ENCODE assay signal across 10 mouse cellular contexts in the genomic region with DNA sequence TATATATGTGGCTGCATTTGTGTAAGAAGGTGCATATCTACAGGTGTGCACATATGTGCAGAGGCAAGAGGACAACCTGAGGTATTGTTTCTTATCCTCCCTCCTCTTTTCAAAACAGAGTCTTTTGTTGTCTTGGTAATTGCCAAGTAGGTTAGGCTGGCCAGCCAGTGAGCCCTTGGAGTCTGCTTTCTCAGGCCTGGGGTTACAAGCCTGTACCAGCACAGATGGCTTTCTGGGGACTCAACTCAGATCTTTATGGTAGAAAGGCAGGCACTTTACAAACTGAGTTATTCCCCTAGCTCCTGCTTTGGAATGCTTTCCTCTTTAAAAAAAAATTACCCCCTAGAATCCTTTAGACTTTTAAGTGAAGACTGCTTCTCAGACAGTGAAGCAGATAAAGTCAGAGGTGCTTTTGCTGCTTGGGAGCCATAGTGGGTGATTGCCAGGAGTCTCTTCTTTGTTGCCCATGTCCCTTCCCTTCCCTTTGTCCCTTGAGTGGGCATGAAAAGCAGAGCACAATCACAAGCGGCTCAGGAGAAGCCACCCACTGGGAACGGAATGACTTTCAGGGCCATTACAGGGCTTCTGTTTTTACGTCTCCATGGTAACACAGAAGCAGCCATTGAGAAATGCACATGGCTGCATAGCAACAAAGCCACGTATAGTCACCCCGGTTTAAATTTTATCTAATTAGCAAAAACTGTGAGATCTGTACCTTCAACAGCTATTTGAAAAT. TPM values are rescaled to one million over a fixed set of nuclear protein-coding genes. Genes with fewer than 3 reads are reported as not detected.
DNase-seq lines count a peak whose midpoint lies in the region; ATAC-seq and TF ChIP-seq lines count a peak whose summit lies in the region.
"Had no signal": no experiment of that assay in that cellular context is flagged by ENCODE, and none has a peak within 500 bp of the region (broad histone marks: within the 10 kb centered on the region; RNA-seq: fewer than 3 reads in every experiment).

No protein-coding gene starts in this region.

- TF ChIP-seq EP300 in lung, postnatal 0 days (IDR thresholded peaks at IDR 0.05) = no peak

- no peak overlapping the region for H3K9ac ChIP-seq in lung, postnatal 0 days (replicated peaks; ENCODE audit: low read depth)
- H3K9ac ChIP-seq in forebrain, embryonic 14.5 days (ENCODE audit: low read length) = no peak overlapping the region
- no peak overlapping the region for H3K9ac ChIP-seq in limb, embryonic 12.5 days (replicated peaks)

- H3K4me1 ChIP-seq in lung, postnatal 0 days (ENCODE audit: insufficient read depth, low read depth, low read length) = no peaks in the 10 kb centered on the region
- H3K4me1 ChIP-seq in forebrain, embryonic 14.5 days (ENCODE audit: control insufficient read depth, insufficient read depth, low read length) = peaks cover 6% of the 10 kb centered on the region
- peaks cover 12% of the 10 kb centered on the region; the same call in 1 of the 2 replicates for H3K4me1 ChIP-seq in limb, embryonic 12.5 days (replicated peaks)

- no peaks in the 10 kb centered on the region for H3K9me3 ChIP-seq in lung, postnatal 0 days (ENCODE audit: low read length)
- no peaks in the 10 kb centered on the region for H3K9me3 ChIP-seq in forebrain, embryonic 14.5 days (replicated peaks; ENCODE audit: control insufficient read depth, low read length)
- H3K9me3 ChIP-seq in limb, embryonic 12.5 days = no peaks in the 10 kb centered on the region

- no peak overlapping the region for H3K27ac ChIP-seq in lung, postnatal 0 days (ENCODE audit: low read length)
- H3K27ac ChIP-seq in forebrain, embryonic 14.5 days (ENCODE audit: low read depth, low read length) = peak overlapping the region; percentile 58; the same call in 1 of the 2 replicates
- H3K27ac ChIP-seq in limb, embryonic 12.5 days = peak overlapping the region; percentile 84
- H3K27ac ChIP-seq in gastrocnemius, adult 2 months = no peak overlapping the region

- peak; percentile 34 for DNase-seq in lung, postnatal 0 days (ENCODE audit: low spot score)
- no peak for DNase-seq in lung, adult 18-20 months
- DNase-seq in forebrain, embryonic 14.5 days (ENCODE audit: low spot score) = peak; percentile 83
- DNase-seq in adrenal gland, adult 18-20 months (ENCODE audit: low spot score in 2 of 2) = no peak
- DNase-seq in ovary, postnatal 10 days (ENCODE audit: low spot score) = no peak
- DNase-seq in gastrocnemius, adult 2 months = no peak
- DNase-seq: gastrocnemius, postnatal 36 days had no signal

- H3K36me3 ChIP-seq in lung, postnatal 0 days (ENCODE audit: insufficient read depth, low read length) = 0 out of 2 replicates have a peak, but pooled peaks cover 2% of the 10 kb centered on the region
- no peaks in the 10 kb centered on the region for H3K36me3 ChIP-seq in forebrain, embryonic 14.5 days (ENCODE audit: control insufficient read depth, insufficient read depth, low read length)
- H3K36me3 ChIP-seq in limb, embryonic 12.5 days = no peaks in the 10 kb centered on the region

- no peak overlapping the region for H3K4me2 ChIP-seq in lung, postnatal 0 days (replicated peaks; ENCODE audit: low read depth, low read length)
- H3K4me2 ChIP-seq in forebrain, embryonic 14.5 days (ENCODE audit: low read length) = peak overlapping the region; percentile 32
- peak overlapping the region; percentile 42 for H3K4me2 ChIP-seq in limb, embryonic 12.5 days

- no peak overlapping the region for H3K4me3 ChIP-seq in lung, postnatal 0 days (ENCODE audit: low read depth, low read length)
- H3K4me3 ChIP-seq in forebrain, embryonic 14.5 days (ENCODE audit: low read depth, low read length) = no peak overlapping the region; the same call in 1 of the 2 replicates
- H3K4me3 ChIP-seq in limb, embryonic 12.5 days (replicated peaks) = 0 out of 2 replicates have a peak overlapping the region, but pooled peaks have one; percentile 9
- no peak overlapping the region for H3K4me3 ChIP-seq in gastrocnemius, adult 2 months

- no peaks in the 10 kb centered on the region for H3K27me3 ChIP-seq in lung, postnatal 0 days (replicated peaks; ENCODE audit: insufficient read depth, low read length)
- no peaks in the 10 kb centered on the region for H3K27me3 ChIP-seq in forebrain, embryonic 14.5 days (replicated peaks; ENCODE audit: control insufficient read depth, insufficient read depth, low read length)
- H3K27me3 ChIP-seq in limb, embryonic 12.5 days = no peaks in the 10 kb centered on the region

- 20% methylated on average over 5 of the region's 5 CpGs for WGBS in lung, postnatal 0 days
- 0% methylated on average over 5 of the region's 5 CpGs for WGBS in forebrain, embryonic 14.5 days
- WGBS in limb, embryonic 12.5 days = 4% methylated on average over 5 of the region's 5 CpGs

- intact Hi-C loops in gastrocnemius, adult 2 months (cut with DNase I) = no loop called here

- no peak for TF ChIP-seq CTCF in lung, postnatal 0 days (IDR thresholded peaks at IDR 0.05)
- no peak for TF ChIP-seq CTCF in gastrocnemius, adult 2 months (IDR thresholded peaks at IDR 0.05)

- ATAC-seq in lung, postnatal 0 days = no peak
- peak; percentile 93 for ATAC-seq in forebrain, embryonic 14.5 days
- ATAC-seq in limb, embryonic 12.5 days (ENCODE audit: insufficient number of reproducible peaks, insufficient read depth, low FRiP score, low TSS enrichment, low read depth) = peak; percentile 86
- ATAC-seq in megakaryocyte progenitor cell, adult 5-6 weeks (replicated peaks; ENCODE audit: poor library complexity) = no peak

RNA-seq across cellular contexts. Expression of gene Fmo4, which starts 18.2 kb away (rescaled TPM):
- 1.6 and 2.5 TPM in 2 replicates for polyA plus RNA-seq in lung, postnatal 0 days (2015; fragmentation: Nextera tagmentation; extraction: Ambion mirVana)
- 0.12 and 0.22 TPM in 2 replicates for polyA plus RNA-seq in forebrain, embryonic 14.5 days (2014; fragmentation: Nextera tagmentation; extraction: Ambion mirVana)
- 0.20 and 0.41 TPM in 2 replicates for polyA plus RNA-seq in limb, embryonic 12.5 days (2016; fragmentation: Nextera tagmentation; extraction: Ambion mirVana)
- 1 to 10 TPM; 1.9 to 2.3 TPM for total RNA-seq in adrenal gland, adult 18-20 months (2021)
- not detected in 2 replicates for total RNA-seq in megakaryocyte progenitor cell, adult 5-6 weeks (2015)
- total RNA-seq in megakaryocyte progenitor cell, adult 5-6 weeks (2017) = not detected in 2 replicates
- not detected for total RNA-seq in gastrocnemius, adult 2 months (2021)
- polyA plus RNA-seq: spleen, adult 2 months had no signal

RNA-seq across cellular contexts. Expression of gene Fmo1, which starts 34.4 kb away (rescaled TPM):
- polyA plus RNA-seq in lung, postnatal 0 days (2015; fragmentation: Nextera tagmentation; extraction: Ambion mirVana) = 86.4 and 103 TPM in 2 replicates
- 18.1 and 24.8 TPM in 2 replicates for polyA plus RNA-seq in forebrain, embryonic 14.5 days (2014; fragmentation: Nextera tagmentation; extraction: Ambion mirVana)
- 3.2 and 4.7 TPM in 2 replicates for polyA plus RNA-seq in limb, embryonic 12.5 days (2016; fragmentation: Nextera tagmentation; extraction: Ambion mirVana)
- 100 to 1,000 TPM; 283 to 539 TPM for total RNA-seq in adrenal gland, adult 18-20 months (2021)
- not detected in 2 replicates for total RNA-seq in megakaryocyte progenitor cell, adult 5-6 weeks (2015)
- total RNA-seq in megakaryocyte progenitor cell, adult 5-6 weeks (2017) = not detected in 2 replicates
- 10 to 100 TPM; 13.4 to 14.1 TPM for total RNA-seq in gastrocnemius, adult 2 months (2021)

Comparison
In these comparisons a context has a peak if more than half of its experiments do, and no peak if none do; other contexts are left out.
1. DNase-seq: peak in lung, postnatal 0 days (single experiment) and forebrain, embryonic 14.5 days (single experiment); none in lung, adult 18-20 months (0 of 2), adrenal gland, adult 18-20 months (0 of 2), ovary, postnatal 10 days (single experiment) and gastrocnemius, adult 2 months (single experiment).
2. ATAC-seq: peak in forebrain, embryonic 14.5 days (single experiment) and limb, embryonic 12.5 days (single experiment); none in lung, postnatal 0 days (single experiment) and megakaryocyte progenitor cell, adult 5-6 weeks (single experiment).
3. H3K27ac ChIP-seq: peak in forebrain, embryonic 14.5 days (single experiment) and limb, embryonic 12.5 days (single experiment); none in lung, postnatal 0 days (single experiment) and gastrocnemius, adult 2 months (single experiment).
4. RNA of gene Fmo1, which starts 34.4 kb away (total RNA-seq): 283 to 539 TPM in adrenal gland, adult 18-20 months; 13.4 to 14.1 TPM in gastrocnemius, adult 2 months and not detected in megakaryocyte progenitor cell, adult 5-6 weeks; every median in the first group is over 10 times any median in the second.